Mouse (Mus musculus) cerebellum, adult 2 months (tissue): ENCODE results near the gene Prpf38b.

ENCODE experiments used
- CTCF ChIP-seq: fragments of 200-500 bp; IDR thresholded peaks from 2 replicates; pipeline ENCODE4 v1.5.1; 2011; ENCODE audit warnings: low read depth, mild to moderate bottlenecking, control low read depth, low read length, moderate library complexity, borderline replicate concordance; ENCODE audit not compliant: insufficient read depth
- POLR2A ChIP-seq: fragments of 200-500 bp; IDR thresholded peaks from 2 replicates; pipeline ENCODE4 v1.6.1; 2011; ENCODE audit warnings: low read length, control low read depth, borderline replicate concordance; ENCODE audit not compliant: insufficient read depth

GRCm38 (mm10) chr3:108879129-108879528 lies 32.4 kb downstream of the Prpf38b start:
- no peak for TF ChIP-seq POLR2A
- TF ChIP-seq CTCF, result no peak
